Mouse (Mus musculus): ENCODE results near the gene Osbpl10.

GRCm38 (mm10) chr9:115210535-115210934 lies 232.2 kb downstream of the Osbpl10 start:
- no peak for TF ChIP-seq CTCF (IDR thresholded peaks at IDR 0.05; ENCODE audit: control insufficient read depth, insufficient read depth, low read length)
- no peak for TF ChIP-seq POLR2A (IDR thresholded peaks at IDR 0.05; ENCODE audit: borderline replicate concordance, control insufficient read depth, low read depth, low read length)

Measured in bone marrow, adult 2 months (tissue).